Mouse (Mus musculus) thymus, adult 2 months (tissue): ENCODE data around the gene Gm7102. TPM values are rescaled to one million over a fixed set of nuclear protein-coding genes. Genes with fewer than 3 reads are reported as not detected.

Source experiments
- DNase-seq: peaks from one replicate; pipeline ENCODE4 v3.0.0; 2021
- H3K27ac ChIP-seq: fragments of 200-500 bp; 2 replicates; pipeline ENCODE4 v1.5.1; 2012; ENCODE audit warnings: low read length, control low read depth; ENCODE audit not compliant: control insufficient read depth, insufficient read depth
- H3K27me3 ChIP-seq: fragments of 200-500 bp; 2 replicates; pipeline ENCODE4 v1.6.1; 2012; ENCODE audit warnings: mild to moderate bottlenecking, low read length, moderate library complexity, mixed read lengths; ENCODE audit not compliant: control insufficient read depth, insufficient read depth
- H3K36me3 ChIP-seq: fragments of 200-500 bp; 2 replicates; pipeline ENCODE4 v1.6.1; 2012; ENCODE audit warnings: mild to moderate bottlenecking, low read length, moderate library complexity; ENCODE audit not compliant: control insufficient read depth, insufficient read depth
- H3K4me1 ChIP-seq: fragments of 200-500 bp; replicated peaks from 2 replicates; pipeline ENCODE4 v1.6.1; 2012; ENCODE audit warnings: low read length; ENCODE audit not compliant: control insufficient read depth, insufficient read depth
- H3K4me3 ChIP-seq: fragments of 200-500 bp; 2 replicates; pipeline ENCODE4 v1.5.1; 2012; ENCODE audit warnings: mild to moderate bottlenecking, low read length, control low read depth, moderate library complexity; ENCODE audit not compliant: control insufficient read depth, insufficient read depth
- CTCF ChIP-seq: fragments of 200-500 bp; IDR thresholded peaks from 2 replicates; pipeline ENCODE4 v1.5.1; 2012; ENCODE audit warnings: mild to moderate bottlenecking, control low read depth, low read length, moderate library complexity, borderline replicate concordance; ENCODE audit not compliant: control insufficient read depth, poor library complexity, insufficient read depth; ENCODE audit errors: extremely low read depth
- POLR2A ChIP-seq: fragments of 200-500 bp; IDR thresholded peaks from 2 replicates; pipeline ENCODE4 v1.6.1; 2012; ENCODE audit warnings: mild to moderate bottlenecking, low read length, control low read depth, moderate library complexity; ENCODE audit not compliant: control insufficient read depth, poor library complexity, insufficient read depth; ENCODE audit errors: extremely low read depth
- WGBS: fragments of 180-500 bp; shearing (Covaris S2); methylation state at CpG from one replicate; pipeline ENCODE4 v1.1.7; 2018; 5-methylcytosine and 5-hydroxymethylcytosine counted together
- polyA plus RNA-seq: library from polyadenylated mRNA; depleted of rRNA; stranded (reverse); fragments of >200 nt; gene quantifications from 2 replicates; pipeline ENCODE4 v1.2.3, GENCODE M21; 2012; rRNA removed

Gm7102 gene
- polyA plus RNA-seq, 1 experiment = not detected

DNA sequence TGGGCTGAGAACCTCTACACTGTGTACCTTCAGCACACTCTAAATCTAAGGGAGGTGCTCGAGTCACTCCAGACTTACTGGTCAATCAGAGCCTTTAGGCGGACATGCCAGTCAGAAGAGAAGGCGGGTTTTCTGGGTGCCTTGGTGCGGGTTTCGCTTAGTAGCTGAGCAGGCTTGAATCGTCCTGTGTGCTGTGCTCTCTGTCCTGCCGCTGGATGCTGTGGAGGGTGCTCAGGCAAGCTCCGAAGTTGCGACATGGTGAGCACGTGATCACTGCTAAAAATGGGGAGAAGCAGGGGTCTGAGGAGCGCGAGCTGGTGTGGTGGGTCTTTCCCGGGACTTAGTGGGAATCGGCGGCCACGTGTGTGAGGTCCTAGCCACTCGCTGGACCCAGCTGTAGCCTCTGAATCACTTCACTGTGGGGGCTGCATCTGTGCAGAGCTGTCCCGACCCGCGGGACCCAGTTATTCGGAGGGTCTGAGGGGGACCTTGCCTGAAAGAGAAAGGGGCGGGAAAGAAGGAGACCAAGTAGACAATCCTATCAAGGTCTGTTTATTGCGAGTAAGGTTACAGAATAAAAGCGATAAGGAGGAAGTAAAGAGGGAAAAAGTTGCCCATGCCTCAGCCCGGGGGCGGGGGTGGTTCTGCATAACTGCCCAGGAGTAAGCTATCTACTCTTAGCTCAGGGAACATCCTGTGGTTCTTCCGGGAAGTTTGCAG, 24.2 kb downstream of the Gm7102 start:
- Histone ChIP-seq H3K27ac (no peak overlapping the region), H3K4me3 (peak overlapping the region; percentile 48), H3K27me3 (no peaks in the 10 kb centered on the region), H3K36me3 (no peaks in the 10 kb centered on the region), H3K4me1 (peaks cover 4% of the 10 kb centered on the region; the same call in 1 of the 2 replicates)
- WGBS = 2% methylated on average over 27 of the region's 27 CpGs
- DNase-seq = no peak
- TF ChIP-seq POLR2A (no peak), CTCF (no peak)

DNA sequence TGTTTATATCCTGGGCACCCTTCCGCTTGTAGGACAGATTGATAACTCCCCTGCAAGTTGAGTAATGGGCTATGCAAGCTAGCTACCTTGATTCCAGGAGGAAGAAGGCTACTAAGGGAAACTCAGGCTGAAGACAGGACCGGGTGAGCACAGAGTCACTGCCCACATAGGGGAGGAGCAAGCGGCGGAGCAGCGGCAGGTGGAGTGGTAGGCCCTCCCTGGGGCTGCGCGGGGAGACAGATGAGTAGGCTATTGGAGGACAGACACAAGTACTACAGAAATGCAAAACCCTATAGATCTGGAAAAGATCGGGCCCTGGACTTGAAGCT, 24.8 kb downstream of the Gm7102 start:
- TF ChIP-seq POLR2A (no peak), CTCF (no peak)
- DNase-seq = peak; percentile 15
- 13% methylated on average over 8 of the region's 8 CpGs for WGBS
- peak overlapping the region; percentile 48 for H3K4me3 ChIP-seq
- no peak overlapping the region for H3K27ac ChIP-seq
- H3K36me3 ChIP-seq = no peaks in the 10 kb centered on the region
- H3K27me3 ChIP-seq = no peaks in the 10 kb centered on the region
- H3K4me1 ChIP-seq = peaks cover 4% of the 10 kb centered on the region; the same call in 1 of the 2 replicates

GRCm38 (mm10) chr19:61141299-61141698, 34.8 kb downstream of the Gm7102 start:
- no peak for DNase-seq
- Histone ChIP-seq H3K36me3 (no peaks in the 10 kb centered on the region), H3K27ac (no peak overlapping the region), H3K4me1 (no peaks in the 10 kb centered on the region), H3K27me3 (no peaks in the 10 kb centered on the region), H3K4me3 (no peak overlapping the region)
- WGBS = 50% methylated on average over 4 of the region's 4 CpGs
- no peak for TF ChIP-seq CTCF

DNA sequence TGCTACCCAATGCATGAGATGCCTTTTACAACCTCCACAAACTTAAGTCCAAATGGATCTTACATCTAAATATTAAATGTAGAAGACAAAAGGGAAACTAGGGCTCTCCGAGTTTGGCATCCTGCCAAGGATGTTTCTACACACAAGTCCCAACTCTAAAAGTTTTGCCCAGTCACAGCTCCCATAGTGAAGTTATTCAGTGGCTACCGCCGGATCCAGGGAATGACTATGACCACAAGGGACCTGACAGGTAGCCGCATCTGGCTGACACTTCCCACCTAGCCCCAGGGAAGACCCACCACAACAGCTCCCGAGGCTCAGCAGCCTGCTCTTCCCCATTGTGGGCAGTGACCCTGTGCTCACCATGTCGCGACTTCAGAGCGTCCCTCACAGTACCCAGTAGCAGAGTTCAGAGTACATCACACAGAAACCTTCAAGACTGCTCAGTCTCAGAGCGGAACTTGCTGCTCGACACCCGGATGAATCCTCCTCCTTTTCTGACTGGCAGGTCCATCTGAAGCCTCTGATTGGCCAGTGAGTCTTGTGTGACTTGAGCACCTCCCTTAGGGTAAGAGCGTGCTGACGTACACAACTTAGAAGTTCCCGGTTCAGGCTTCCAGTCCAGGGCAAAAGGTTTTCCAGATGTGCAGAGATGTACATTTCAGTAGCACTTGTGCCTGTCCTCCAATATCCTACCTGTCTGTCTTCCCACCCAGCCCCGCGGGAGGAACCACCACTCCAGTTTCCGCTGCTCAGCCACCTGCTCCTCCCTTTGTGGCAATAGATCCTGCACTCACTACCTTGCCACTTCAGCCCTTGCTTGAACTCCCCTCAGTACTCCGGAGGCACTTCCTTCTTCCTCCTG, 35.5 kb downstream of the Gm7102 start, which contains the start of gene Zfp950:
Zfp950 (minus strand) TSS at position 499 of the 865 bp plus-strand sequence.
- TF ChIP-seq CTCF = no peak
- no peak for TF ChIP-seq POLR2A
- Histone ChIP-seq H3K36me3 (no peaks in the 10 kb centered on the region), H3K27ac (peak within 1 kb of the TSS; percentile 51), H3K4me1 (no peaks in the 10 kb centered on the region), H3K4me3 (peak within 1 kb of the TSS; percentile 69), H3K27me3 (no peaks in the 10 kb centered on the region)
- under 1% methylated on average over 18 of the region's 18 CpGs for WGBS
- DNase-seq = peak; percentile 83

DNA sequence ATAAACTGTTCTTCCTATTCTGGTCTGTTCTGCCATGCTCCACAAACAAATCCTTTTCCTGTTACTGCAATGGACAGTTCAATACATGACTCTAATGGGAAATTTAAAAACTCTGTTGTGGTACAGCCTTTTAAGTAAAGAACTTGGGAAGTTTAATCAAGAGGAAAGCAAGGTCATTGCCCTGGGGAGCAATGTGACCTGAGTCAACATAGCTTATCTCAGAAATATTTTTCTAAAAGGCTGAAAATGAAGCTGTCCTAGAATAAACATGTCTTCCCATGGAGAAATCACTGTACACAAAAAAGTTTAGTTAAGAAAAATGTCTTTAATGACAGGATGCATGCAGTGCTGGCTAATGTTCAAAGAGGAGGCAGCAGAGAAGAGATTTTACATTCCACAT, 37.5 kb downstream of the Gm7102 start:
- H3K27ac ChIP-seq = no peak overlapping the region

GRCm38 (mm10) chr19:61131096-61131495, 45.0 kb downstream of the Gm7102 start:
- WGBS = 98% methylated on average over 10 of the region's 10 CpGs
- Histone ChIP-seq H3K4me3 (no peak overlapping the region), H3K27me3 (no peaks in the 10 kb centered on the region), H3K4me1 (no peaks in the 10 kb centered on the region), H3K27ac (no peak overlapping the region), H3K36me3 (no peaks in the 10 kb centered on the region)
- TF ChIP-seq POLR2A = no peak
- no peak for TF ChIP-seq CTCF
- no peak for DNase-seq

More for the DNA sequence above, 37.5 kb downstream of the Gm7102 start:
- Histone ChIP-seq H3K4me1 (no peaks in the 10 kb centered on the region), H3K36me3 (no peaks in the 10 kb centered on the region), H3K4me3 (no peak overlapping the region), H3K27me3 (no peaks in the 10 kb centered on the region)
- no peak for DNase-seq
- TF ChIP-seq CTCF (no peak), POLR2A (no peak)

Other genes starting within 250 kb of the Gm7102 start
- 8.8 and 9.8 TPM in 2 replicates for gene Zfp950, start 35.5 kb downstream of the Gm7102 start, polyA plus RNA-seq
- not detected in 2 replicates for gene Gm6020, start 7.6 kb upstream of the Gm7102 start, polyA plus RNA-seq
- gene Csf2ra, start 52.1 kb upstream of the Gm7102 start, polyA plus RNA-seq = 211 and 216 TPM in 2 replicates
- gene Gm21060, start 120.8 kb upstream of the Gm7102 start, polyA plus RNA-seq = not detected in 2 replicates